Comparison of ENCODE assay signal across 8 mouse cellular contexts in genomic region chr17:6783756-6784357, GRCm38 (mm10). TPM values are rescaled to one million over a fixed set of nuclear protein-coding genes. Genes with fewer than 3 reads are reported as not detected.
DNase-seq lines count a peak whose midpoint lies in the region; ATAC-seq and TF ChIP-seq lines count a peak whose summit lies in the region.
"Had no signal": no experiment of that assay in that cellular context is flagged by ENCODE, and none has a peak within 500 bp of the region (broad histone marks: within the 10 kb centered on the region; RNA-seq: fewer than 3 reads in every experiment).

No protein-coding gene starts in this region.

- peaks cover 0 to 5% of the 10 kb centered on the region in 2 experiments for H3K4me1 ChIP-seq in ES-E14 (ENCODE audit: control insufficient read depth in 2 of 2, insufficient read depth in 2 of 2, low read length in 2 of 2, poor library complexity in 1 of 2)
- peaks cover 11% of the 10 kb centered on the region for H3K4me1 ChIP-seq in hindbrain, embryonic 16.5 days (ENCODE audit: control insufficient read depth, insufficient read depth, low read depth, low read length)

- H3K9me3 ChIP-seq in ES-E14 (ENCODE audit: control insufficient read depth, insufficient read depth, low read depth, low read length): no peaks in the 10 kb centered on the region
- no peaks in the 10 kb centered on the region for H3K9me3 ChIP-seq in hindbrain, embryonic 16.5 days (ENCODE audit: control insufficient read depth, low read length)

- H3K9ac ChIP-seq in ES-E14 (ENCODE audit: insufficient read depth, low read depth, low read length, poor library complexity, severe bottlenecking): peak overlapping the region; percentile 91
- H3K9ac ChIP-seq in hindbrain, embryonic 16.5 days (ENCODE audit: low read depth, low read length): no peak overlapping the region

- peak overlapping the region; percentile 96 for H3K4me2 ChIP-seq in hindbrain, embryonic 16.5 days (ENCODE audit: low read length)

- H3K4me3 ChIP-seq in C2C12 (ENCODE audit: insufficient read depth, poor library complexity, severe bottlenecking) (peak overlapping the region; percentile 94), ES-E14 (ENCODE audit: insufficient read depth in 1 of 2, low read depth in 1 of 2, low read length in 2 of 2, poor library complexity in 1 of 2, severe bottlenecking in 1 of 2) (peak overlapping the region; percentile 77 to 93)
- no peak overlapping the region; the same call in 1 of the 2 replicates for H3K4me3 ChIP-seq in hindbrain, embryonic 16.5 days (ENCODE audit: low read length)

- ATAC-seq in hindbrain, embryonic 16.5 days: no peak

- H3ac ChIP-seq in C2C12 (ENCODE audit: control insufficient read depth, insufficient read length, low read depth): no peak overlapping the region

- no peak overlapping the region; the same call in 1 of the 2 replicates for H3K27ac ChIP-seq in ES-E14 (ENCODE audit: insufficient read depth, low read depth, low read length, poor library complexity, severe bottlenecking)
- no peak overlapping the region for H3K27ac ChIP-seq in hindbrain, embryonic 16.5 days (ENCODE audit: low read depth, low read length)
- H3K27ac ChIP-seq: macrophage had no signal

- no peak for DNase-seq in ES-E14 (ENCODE audit: low read depth, low spot score)
- peak; percentile 37 for DNase-seq in lung, postnatal 10 days
- no peak for DNase-seq in left cerebral cortex, postnatal 4 days
- no peak for DNase-seq in gastrocnemius, adult 18-20 months (ENCODE audit: low spot score)
- DNase-seq in right cerebral cortex, adult 2 months (ENCODE audit: low spot score in 2 of 2): no peak

- peaks cover 4% of the 10 kb centered on the region for H3K36me3 ChIP-seq in C2C12 (ENCODE audit: control insufficient read depth, insufficient read depth)
- H3K36me3 ChIP-seq in ES-E14 (ENCODE audit: control insufficient read depth, insufficient read depth, low read length, poor library complexity, severe bottlenecking): no peaks in the 10 kb centered on the region
- no peaks in the 10 kb centered on the region for H3K36me3 ChIP-seq in hindbrain, embryonic 16.5 days (ENCODE audit: control insufficient read depth, insufficient read depth, low read length)

- in situ Hi-C loops in ES-E14 (cut with MboI; ENCODE audit: low sequenced_read_pairs in 2 of 2, unreplicated experiment in 2 of 2): no loop called here

- intact Hi-C loops in left cerebral cortex, postnatal 4 days (cut with DNase I): loop anchor here (10.0 kb wide), 1 partner anchor 101 kb away; no protein-coding TSS in a partner anchor

- TF ChIP-seq CTCF in C2C12 (IDR thresholded peaks at IDR 0.05; ENCODE audit: control insufficient read depth, insufficient read depth, insufficient read length): no peak

- 39% methylated on average over 10 of the region's 10 CpGs for WGBS in hindbrain, embryonic 16.5 days

- H3K27me3 ChIP-seq in C2C12 (ENCODE audit: control insufficient read depth, insufficient read depth, insufficient read length): no peaks in the 10 kb centered on the region
- peaks cover 6% of the 10 kb centered on the region for H3K27me3 ChIP-seq in hindbrain, embryonic 16.5 days (replicated peaks; ENCODE audit: control insufficient read depth, insufficient read depth, low read length)

- peaks cover 38% of the 10 kb centered on the region for H3K79me2 ChIP-seq in C2C12 (ENCODE audit: control insufficient read depth, insufficient read depth)

- H3K79me3 ChIP-seq in C2C12 (ENCODE audit: low read depth): peaks cover 34% of the 10 kb centered on the region

TF ChIP-seq in C2C12, 6 proteins besides CTCF, POLR2A, EP300 and RAD21:
- TF ChIP-seq USF1 (IDR thresholded peaks at IDR 0.05; ENCODE audit: low read depth): no peak
- TF ChIP-seq MAX (IDR thresholded peaks at IDR 0.05): no peak
- no peak for TF ChIP-seq CEBPB (IDR thresholded peaks at IDR 0.05; ENCODE audit: low read depth)
- no peak for TF ChIP-seq MYOD1 (IDR thresholded peaks at IDR 0.05; ENCODE audit: control insufficient read depth, insufficient read length, low read depth)
- no peak for TF ChIP-seq MYOG (IDR thresholded peaks at IDR 0.05; ENCODE audit: control insufficient read depth, extremely low read depth, insufficient read length)
- no peak for TF ChIP-seq FOSL1 (IDR thresholded peaks at IDR 0.05; ENCODE audit: insufficient read depth, low read length, poor library complexity, severe bottlenecking)

TF ChIP-seq in ES-E14, 5 proteins besides CTCF, POLR2A, EP300 and RAD21:
- TF ChIP-seq ZNF384 (IDR thresholded peaks at IDR 0.05; ENCODE audit: low read depth, low read length): no peak
- TF ChIP-seq CHD2 (IDR thresholded peaks at IDR 0.05; ENCODE audit: low read depth, low read length): no peak
- TF ChIP-seq MAFK (IDR thresholded peaks at IDR 0.05; ENCODE audit: insufficient read depth, low read depth, low read length): no peak
- TF ChIP-seq HCFC1 (IDR thresholded peaks at IDR 0.05; ENCODE audit: borderline replicate concordance, insufficient read depth, low read length): no peak; the same call in 1 of the 2 replicates

RNA-seq across cellular contexts. Expression of gene Ezr, which starts 1.3 kb away (rescaled TPM):
- 78.7 TPM for polyA plus RNA-seq in C2C12 (2012; fragmentation: generic; extraction: Trizol)
- total RNA-seq in ES-E14 (2012; rRNA removed): 131 and 180 TPM in 2 replicates
- polyA plus RNA-seq in hindbrain, embryonic 16.5 days (2015; fragmentation: Nextera tagmentation; extraction: Ambion mirVana): 69.9 and 73.3 TPM in 2 replicates
- 10 to 100 TPM; 17.4 to 19.9 TPM for total RNA-seq in left cerebral cortex, postnatal 4 days (2021)
- 1 to 10 TPM; 1.1 to 2.4 TPM for total RNA-seq in gastrocnemius, adult 18-20 months (2021)

Comparison
In these comparisons a context has a peak if more than half of its experiments do, and no peak if none do; other contexts are left out.
1. RNA of gene Ezr, which starts 1.3 kb away (total RNA-seq): 131 to 180 TPM in ES-E14 and 17.4 to 19.9 TPM in left cerebral cortex, postnatal 4 days; 1.1 to 2.4 TPM in gastrocnemius, adult 18-20 months; every median in the first group is over 4 times any median in the second.